Mouse (Mus musculus) heart, embryonic 16.5 days (tissue): Measurements from ENCODE around the gene C130060K24Rik. TPM values are rescaled to one million over a fixed set of nuclear protein-coding genes. Genes with fewer than 3 reads are reported as not detected.

Experiments
- ATAC-seq: fragments of 200-750 bp; cut with Nextera tagmentation; replicated peaks from 2 replicates; pipeline ENCODE4 v1.8.0; 2017; ENCODE audit warnings: moderate number of reproducible peaks; ENCODE audit not compliant: insufficient read depth, low FRiP score; ENCODE audit errors: extremely low read depth
- H3K27ac ChIP-seq: fragments of 300-500 bp; sonication (generic); 2 replicates; pipeline ENCODE4 v1.5.1; 2014; ENCODE audit warnings: mild to moderate bottlenecking, low read length, control low read depth, moderate library complexity
- H3K27me3 ChIP-seq: fragments of 300-500 bp; sonication (generic); 2 replicates; pipeline ENCODE4 v1.6.1; 2014; ENCODE audit warnings: low read length, mixed read lengths; ENCODE audit not compliant: control insufficient read depth, insufficient read depth
- H3K36me3 ChIP-seq: fragments of 300-500 bp; sonication (generic); 2 replicates; pipeline ENCODE4 v1.6.1; 2014; ENCODE audit not compliant: control insufficient read depth, insufficient read depth
- H3K4me1 ChIP-seq: fragments of 300-500 bp; sonication (generic); 2 replicates; pipeline ENCODE4 v1.6.1; 2014; ENCODE audit warnings: low read length, mixed read lengths; ENCODE audit not compliant: control insufficient read depth, insufficient read depth
- H3K4me2 ChIP-seq: fragments of 300-500 bp; sonication (generic); 2 replicates; pipeline ENCODE4 v1.6.1; 2014; ENCODE audit warnings: low read depth, mild to moderate bottlenecking, control low read depth, low read length
- H3K4me3 ChIP-seq: fragments of 300-500 bp; sonication (generic); 2 replicates; pipeline ENCODE4 v1.5.1; 2014; ENCODE audit warnings: mild to moderate bottlenecking, control low read depth, low read length
- H3K9ac ChIP-seq: fragments of 300-500 bp; sonication (generic); 2 replicates; pipeline ENCODE4 v1.6.1; 2014; ENCODE audit warnings: low read length, control low read depth
- H3K9me3 ChIP-seq: fragments of 300-500 bp; sonication (generic); replicated peaks from 2 replicates; pipeline ENCODE4 v1.6.1; 2016; ENCODE audit warnings: low read length; ENCODE audit not compliant: control insufficient read depth
- WGBS: fragments of 180-500 bp; shearing (Covaris S2); extraction: QIAGEN DNeasy Blood & Tissue Kit; methylation state at CpG from one replicate; pipeline ENCODE4 v1.1.7; 2014; 5-methylcytosine and 5-hydroxymethylcytosine counted together
- polyA plus RNA-seq: library from polyadenylated mRNA; unstranded; fragments of >200 nt; fragmentation: Nextera tagmentation; extraction: Ambion mirVana; gene quantifications from 2 replicates; pipeline ENCODE4 v1.2.1, GENCODE M21; 2015

The C130060K24Rik gene
- polyA plus RNA-seq, 1 experiment from 2014 or later: not detected

GRCm38 (mm10) chr6:65427065-65427464, 46.2 kb downstream of the C130060K24Rik start:
- 70% methylated on average over 8 of the region's 8 CpGs for WGBS
- no peak for ATAC-seq
- H3K4me3 ChIP-seq: no peak overlapping the region

GRCm38 (mm10) chr6:65433159-65433558, 52.3 kb downstream of the C130060K24Rik start:
- Histone ChIP-seq H3K4me1 (no peaks in the 10 kb centered on the region), H3K4me2 (no peak overlapping the region), H3K9me3 (no peaks in the 10 kb centered on the region), H3K27me3 (no peaks in the 10 kb centered on the region), H3K4me3 (no peak overlapping the region), H3K36me3 (no peaks in the 10 kb centered on the region), H3K27ac (no peak overlapping the region), H3K9ac (no peak overlapping the region)
- 65% methylated on average over 5 of the region's 5 CpGs for WGBS
- no peak for ATAC-seq

More at GRCm38 (mm10) chr6:65427065-65427464, 46.2 kb downstream of the C130060K24Rik start:
- H3K9me3 ChIP-seq: no peaks in the 10 kb centered on the region
- no peak overlapping the region for H3K9ac ChIP-seq
- no peak overlapping the region for H3K27ac ChIP-seq
- no peak overlapping the region for H3K4me2 ChIP-seq
- no peaks in the 10 kb centered on the region; the same call in 1 of the 2 replicates for H3K27me3 ChIP-seq
- no peaks in the 10 kb centered on the region for H3K4me1 ChIP-seq
- no peaks in the 10 kb centered on the region for H3K36me3 ChIP-seq

GRCm38 (mm10) chr6:65453465-65453864, 72.6 kb downstream of the C130060K24Rik start:
- Histone ChIP-seq H3K27me3 (no peaks in the 10 kb centered on the region), H3K4me1 (no peaks in the 10 kb centered on the region), H3K4me3 (no peak overlapping the region), H3K4me2 (no peak overlapping the region), H3K9me3 (no peaks in the 10 kb centered on the region), H3K9ac (no peak overlapping the region), H3K27ac (no peak overlapping the region), H3K36me3 (no peaks in the 10 kb centered on the region)
- no peak for ATAC-seq

GRCm38 (mm10) chr6:65465294-65465693, 84.4 kb downstream of the C130060K24Rik start:
- no peak for ATAC-seq
- 88% methylated on average over 1 of the region's 1 CpGs for WGBS
- Histone ChIP-seq H3K4me3 (no peak overlapping the region), H3K27me3 (no peaks in the 10 kb centered on the region), H3K4me1 (no peaks in the 10 kb centered on the region), H3K9ac (no peak overlapping the region), H3K4me2 (no peak overlapping the region), H3K9me3 (no peaks in the 10 kb centered on the region), H3K27ac (no peak overlapping the region), H3K36me3 (no peaks in the 10 kb centered on the region)

- no peaks in the 10 kb centered on the region for H3K36me3 ChIP-seq
- WGBS: 83% methylated on average over 5 of the region's 5 CpGs
- H3K4me3 ChIP-seq: no peak overlapping the region
- H3K9me3 ChIP-seq: no peaks in the 10 kb centered on the region
- no peak overlapping the region for H3K27ac ChIP-seq
- no peaks in the 10 kb centered on the region for H3K27me3 ChIP-seq
- H3K4me1 ChIP-seq: no peaks in the 10 kb centered on the region
- H3K9ac ChIP-seq: no peak overlapping the region
- ATAC-seq: no peak
- H3K4me2 ChIP-seq: no peak overlapping the region
These were observed 89.4 kb downstream of the C130060K24Rik start for GRCm38 (mm10) chr6:65470320-65470719.

GRCm38 (mm10) chr6:65472455-65472854, 91.5 kb downstream of the C130060K24Rik start:
- no peak overlapping the region for H3K9ac ChIP-seq
- H3K4me1 ChIP-seq: no peaks in the 10 kb centered on the region
- WGBS: 67% methylated on average over 7 of the region's 7 CpGs
- ATAC-seq: no peak
- H3K27ac ChIP-seq: no peak overlapping the region
- no peaks in the 10 kb centered on the region for H3K9me3 ChIP-seq
- no peaks in the 10 kb centered on the region for H3K36me3 ChIP-seq
- no peaks in the 10 kb centered on the region for H3K27me3 ChIP-seq
- no peak overlapping the region for H3K4me2 ChIP-seq
- H3K4me3 ChIP-seq: no peak overlapping the region

- no peak for ATAC-seq
- no peak overlapping the region for H3K4me3 ChIP-seq
- no peaks in the 10 kb centered on the region for H3K36me3 ChIP-seq
- H3K4me1 ChIP-seq: no peaks in the 10 kb centered on the region
- H3K9ac ChIP-seq: no peak overlapping the region
- H3K27me3 ChIP-seq: no peaks in the 10 kb centered on the region
- H3K4me2 ChIP-seq: no peak overlapping the region
- H3K27ac ChIP-seq: no peak overlapping the region
- no peaks in the 10 kb centered on the region for H3K9me3 ChIP-seq
These were observed 117.9 kb downstream of the C130060K24Rik start for GRCm38 (mm10) chr6:65498786-65499185.

Other genes starting within 250 kb of the C130060K24Rik start
- 1.6 and 3.0 TPM in 2 replicates for gene Hpgds, start 236.2 kb upstream of the C130060K24Rik start, polyA plus RNA-seq
- gene Tnip3, start 144.2 kb downstream of the C130060K24Rik start, polyA plus RNA-seq: 1.3 and 2.6 TPM in 2 replicates